Mouse (Mus musculus): ENCODE results near the gene Tmem120b.

The Tmem120b gene

DNA sequence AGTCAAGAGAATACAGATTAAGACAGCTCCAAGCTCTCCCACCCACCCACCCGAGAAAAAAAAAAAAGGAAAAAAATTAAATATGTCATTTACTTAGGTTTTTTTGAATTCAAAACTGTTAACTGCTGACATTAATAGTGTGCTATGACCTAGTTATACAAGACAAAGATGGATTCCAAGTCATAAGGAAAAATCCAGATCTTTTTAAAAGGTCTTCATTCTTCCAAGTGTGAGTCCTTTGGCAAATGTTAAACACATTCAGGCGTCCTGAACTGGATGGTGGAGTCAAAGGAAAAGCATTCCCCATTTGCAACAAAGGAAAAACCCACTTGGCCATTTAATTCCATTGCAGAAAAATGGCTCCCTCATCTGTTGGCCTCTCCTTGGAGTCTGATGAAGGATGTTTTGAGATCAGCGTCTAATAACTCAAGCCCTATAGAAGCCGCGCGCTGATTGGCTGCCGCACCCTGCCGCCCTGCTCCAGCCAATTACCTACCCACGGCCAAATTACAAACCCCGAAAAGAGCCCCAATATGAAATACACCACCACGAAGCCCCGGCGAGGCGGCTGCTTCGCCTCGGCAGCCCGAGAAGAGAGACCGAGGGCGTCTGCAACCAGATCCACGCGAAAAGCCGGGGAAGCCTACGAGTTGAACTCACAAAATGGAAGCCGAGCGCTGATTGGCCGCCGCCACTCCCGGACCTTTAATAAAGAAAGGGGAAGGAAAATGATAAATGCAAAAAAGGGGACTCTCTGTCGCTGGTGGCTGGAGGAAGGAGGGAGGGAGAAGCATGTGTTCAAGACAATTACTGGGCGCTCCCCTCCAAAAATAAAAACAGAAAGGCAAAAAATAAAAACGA is 72.7 kb downstream of the Tmem120b start:
- peak; percentile 96 for DNase-seq (ENCODE audit: low read depth)

DNA sequence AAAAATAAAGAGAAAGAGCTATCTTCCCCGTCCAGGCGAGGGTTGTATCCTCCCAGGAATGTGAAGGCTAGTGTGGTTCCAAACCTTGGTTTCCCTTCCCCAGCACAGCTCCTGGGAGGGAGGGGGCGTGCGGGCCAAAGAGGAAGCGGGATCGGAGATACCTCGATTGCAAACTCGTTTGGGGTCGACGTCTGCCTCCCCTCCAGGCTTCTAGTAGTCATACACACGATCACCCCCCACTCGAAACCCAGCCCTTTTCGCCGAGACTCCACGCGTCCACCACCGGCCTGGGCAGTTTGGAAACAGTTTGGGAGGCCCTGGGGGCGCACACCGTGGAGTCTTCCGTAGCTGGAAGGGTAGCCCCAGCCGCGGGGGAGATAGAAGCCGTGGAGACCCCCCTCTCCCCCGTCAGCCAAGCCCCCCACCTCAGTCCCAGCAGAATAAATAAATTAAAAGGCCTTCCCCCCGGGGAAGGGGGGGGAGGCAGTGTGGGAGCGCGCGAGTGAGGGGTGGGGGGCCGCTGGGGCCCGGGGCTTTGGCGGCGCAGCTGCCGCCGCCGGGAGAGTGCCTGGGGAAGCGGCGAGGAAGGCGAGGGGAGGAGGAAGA is 73.4 kb downstream of the Tmem120b start:
- DNase-seq (ENCODE audit: low read depth), result peak; percentile 66

DNA sequence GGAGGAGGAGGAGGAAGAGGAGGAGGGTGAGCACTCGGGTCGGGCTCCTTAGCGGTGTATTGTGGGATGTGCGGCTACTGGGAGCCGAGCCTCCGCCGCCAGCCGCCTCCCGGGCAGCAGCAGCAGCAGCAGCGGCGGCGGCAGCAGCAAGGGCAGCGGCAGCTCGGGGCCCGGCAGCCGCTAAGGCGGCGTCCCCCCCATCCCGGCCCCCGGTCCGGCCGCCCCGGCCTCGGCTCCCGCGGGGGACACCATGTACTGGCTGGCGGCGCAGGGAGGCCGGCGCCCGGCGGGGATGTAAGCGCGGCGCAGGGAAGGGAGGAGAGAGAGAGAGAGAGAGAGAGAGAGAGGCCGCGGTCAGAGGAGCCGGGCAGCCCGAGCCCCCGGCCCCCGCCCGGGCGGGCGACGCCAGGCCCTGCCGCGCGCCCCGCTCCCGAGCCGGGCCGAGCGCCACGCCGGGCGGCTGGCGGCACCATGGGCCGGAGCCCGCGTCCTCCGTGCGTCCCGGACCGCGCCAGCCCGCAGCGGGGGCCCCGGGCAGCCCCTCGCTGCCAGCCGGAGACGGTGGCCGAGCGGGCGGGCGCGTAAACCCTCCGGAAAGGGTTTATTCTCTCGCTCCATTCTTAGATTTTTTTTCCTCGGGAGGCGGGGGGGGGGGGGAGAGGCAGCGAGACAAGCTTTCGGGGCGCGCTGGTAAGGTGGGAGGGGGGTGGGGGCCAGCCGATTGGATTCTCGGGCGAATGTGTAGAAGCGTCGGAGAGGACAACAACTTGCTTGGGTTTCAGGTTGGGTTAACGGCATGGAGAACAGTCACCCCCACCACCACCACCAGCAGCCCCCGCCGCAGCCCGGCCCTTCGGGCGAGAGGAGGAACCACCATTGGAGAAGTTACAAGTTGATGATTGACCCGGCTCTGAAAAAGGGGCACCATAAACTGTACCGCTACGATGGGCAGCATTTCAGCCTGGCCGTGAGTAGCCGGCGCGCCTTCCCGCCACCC is 74.2 kb downstream of the Tmem120b start, which contains the start of gene Setd1b:
Gene Setd1b (plus strand): TSS at position 33 of the 997 bp plus-strand sequence.
- DNase-seq (ENCODE audit: low read depth), result peak; percentile 64

DNA sequence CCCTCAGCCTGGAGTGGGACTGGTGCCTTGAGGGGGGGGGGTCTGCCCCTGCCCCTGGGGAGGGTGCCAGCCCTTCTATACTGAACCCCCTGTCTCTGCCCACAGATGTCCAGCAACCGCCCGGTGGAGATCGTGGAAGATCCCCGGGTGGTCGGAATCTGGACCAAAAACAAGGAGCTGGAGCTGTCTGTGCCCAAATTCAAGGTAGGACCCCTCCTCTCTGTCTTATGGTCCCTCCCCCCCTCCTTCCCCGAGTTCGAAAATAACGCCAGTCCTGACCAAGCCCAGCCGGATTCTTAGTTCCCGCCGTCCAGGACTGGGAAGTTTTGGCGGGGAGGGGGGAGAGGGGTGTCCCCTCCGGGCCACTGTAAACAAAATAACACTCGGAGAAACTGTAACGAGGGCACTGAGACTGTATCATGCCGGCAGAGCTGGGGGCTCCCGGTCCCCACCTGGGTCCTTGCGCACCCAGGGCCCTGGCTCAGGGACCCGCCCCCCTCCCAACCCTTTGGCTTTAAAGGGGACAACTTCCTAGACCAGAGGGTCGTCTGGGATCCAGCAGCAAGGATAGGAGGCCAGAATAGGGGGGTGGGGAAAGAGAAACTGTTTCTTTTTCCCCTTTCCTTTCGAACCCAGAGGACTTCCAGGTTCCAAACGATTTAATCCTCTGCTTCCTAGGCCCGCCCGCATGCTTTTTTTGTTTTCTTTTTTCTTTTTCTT is 75.2 kb downstream of the Tmem120b start:
- peak; percentile 84 for DNase-seq (ENCODE audit: low read depth)

DNA sequence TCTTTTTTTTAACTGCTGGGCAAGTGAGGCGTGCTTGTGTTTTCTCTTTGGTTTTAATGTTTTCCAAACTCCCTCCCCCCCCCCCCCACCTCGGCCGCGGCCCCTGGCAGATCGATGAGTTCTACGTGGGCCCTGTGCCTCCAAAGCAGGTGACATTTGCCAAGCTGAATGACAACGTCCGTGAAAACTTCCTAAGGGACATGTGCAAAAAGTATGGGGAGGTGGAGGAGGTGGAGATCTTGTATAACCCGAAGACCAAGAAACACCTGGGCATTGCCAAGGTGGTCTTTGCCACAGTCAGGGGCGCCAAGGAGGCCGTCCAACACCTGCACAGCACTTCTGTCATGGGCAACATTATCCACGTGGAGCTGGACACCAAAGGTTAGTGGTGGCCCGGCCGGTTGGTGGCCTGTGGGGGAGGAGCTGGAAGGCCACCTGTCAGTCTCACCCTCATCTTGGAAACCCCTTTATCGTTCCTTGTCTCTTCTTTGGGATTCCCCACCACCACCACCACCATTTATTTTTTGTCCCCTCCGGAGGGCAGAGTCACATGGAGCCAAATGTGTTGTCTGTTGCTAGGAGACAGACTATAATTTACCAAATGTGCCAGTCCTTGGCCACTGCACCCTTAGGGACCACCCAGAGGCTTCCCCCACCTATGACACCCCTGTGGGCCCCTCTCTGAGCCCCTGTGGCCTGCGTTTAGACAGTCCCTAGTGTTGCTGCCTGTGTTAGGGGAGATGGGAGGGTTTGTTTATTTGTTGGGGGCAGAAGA is 75.9 kb downstream of the Tmem120b start:
- no peak for DNase-seq (ENCODE audit: low read depth)

DNA sequence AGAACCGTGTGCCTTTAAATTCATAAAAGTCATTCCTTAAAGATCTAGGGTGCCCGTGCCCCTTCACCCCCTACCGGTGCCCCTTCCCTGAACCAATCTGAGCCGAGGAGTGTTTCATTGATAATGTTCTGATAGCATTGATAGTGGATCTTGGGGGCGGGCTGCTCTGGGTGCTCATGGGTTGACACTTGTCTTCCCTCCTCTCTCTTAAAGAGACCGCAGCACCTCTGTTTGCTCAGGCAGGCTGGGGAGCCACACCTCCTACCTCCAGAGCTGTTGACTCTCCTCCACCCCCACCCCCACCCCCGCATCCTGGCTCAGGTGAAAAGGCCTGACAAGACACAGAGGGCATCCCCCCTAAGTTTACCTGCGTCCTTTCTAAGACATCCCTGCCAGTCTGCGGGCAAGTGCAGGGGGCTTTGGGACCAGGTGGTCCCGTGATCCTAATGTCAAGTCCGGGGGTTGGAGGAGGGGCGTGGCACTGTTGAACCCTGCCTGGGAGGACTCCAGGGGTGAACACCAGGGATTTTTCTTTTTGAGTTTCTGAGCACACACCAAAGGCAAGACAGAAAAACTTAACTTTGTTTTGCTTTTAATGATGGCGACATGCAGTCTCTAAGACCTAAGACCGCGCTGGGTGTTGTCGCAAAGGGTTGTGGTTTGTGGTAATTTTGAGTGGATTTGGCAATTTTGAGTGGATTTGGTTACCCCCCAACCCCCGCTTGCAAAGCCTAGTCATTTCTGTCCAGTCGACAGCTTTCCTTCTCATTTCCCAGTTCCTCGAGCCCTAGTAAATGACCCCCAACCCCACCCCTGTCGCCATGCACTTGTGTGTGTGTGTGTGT is 76.8 kb downstream of the Tmem120b start:
- no peak for DNase-seq (ENCODE audit: low read depth)

DNA sequence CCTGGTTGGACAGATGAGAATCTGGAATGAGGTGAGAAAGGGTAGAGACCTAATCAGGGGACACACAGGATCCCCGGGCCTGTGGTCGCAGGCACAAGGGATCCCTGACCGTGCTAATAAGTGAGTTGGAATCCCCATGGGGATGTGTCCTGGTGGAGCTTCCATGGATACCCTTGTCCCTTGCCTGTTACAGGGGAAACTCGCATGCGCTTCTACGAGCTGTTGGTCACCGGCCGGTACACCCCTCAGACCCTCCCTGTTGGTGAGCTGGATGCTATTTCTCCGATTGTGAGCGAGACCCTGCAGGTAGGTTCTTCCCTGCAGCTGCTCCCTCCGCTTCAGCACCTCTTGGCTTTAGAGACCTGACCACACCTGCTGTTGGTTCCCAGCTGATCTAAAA is 78.1 kb downstream of the Tmem120b start:
- no peak for DNase-seq (ENCODE audit: low read depth)

DNA sequence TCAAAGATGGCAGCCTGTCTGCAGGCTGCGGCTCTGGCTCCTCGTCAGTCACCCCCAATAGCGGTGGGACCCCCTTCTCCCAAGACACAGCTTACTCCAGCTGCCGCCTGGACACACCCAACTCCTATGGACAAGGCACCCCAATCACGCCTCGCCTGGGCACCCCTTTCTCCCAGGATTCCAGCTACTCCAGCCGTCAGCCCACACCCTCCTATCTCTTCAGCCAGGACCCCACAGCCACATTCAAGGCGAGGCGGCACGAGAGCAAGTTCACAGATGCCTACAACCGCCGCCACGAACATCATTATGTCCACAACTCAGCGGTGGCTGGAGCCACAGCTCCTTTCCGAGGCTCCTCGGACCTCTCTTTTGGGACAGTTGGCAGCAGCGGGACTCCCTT is 79.4 kb downstream of the Tmem120b start:
- no peak for DNase-seq (ENCODE audit: low read depth)

DNA sequence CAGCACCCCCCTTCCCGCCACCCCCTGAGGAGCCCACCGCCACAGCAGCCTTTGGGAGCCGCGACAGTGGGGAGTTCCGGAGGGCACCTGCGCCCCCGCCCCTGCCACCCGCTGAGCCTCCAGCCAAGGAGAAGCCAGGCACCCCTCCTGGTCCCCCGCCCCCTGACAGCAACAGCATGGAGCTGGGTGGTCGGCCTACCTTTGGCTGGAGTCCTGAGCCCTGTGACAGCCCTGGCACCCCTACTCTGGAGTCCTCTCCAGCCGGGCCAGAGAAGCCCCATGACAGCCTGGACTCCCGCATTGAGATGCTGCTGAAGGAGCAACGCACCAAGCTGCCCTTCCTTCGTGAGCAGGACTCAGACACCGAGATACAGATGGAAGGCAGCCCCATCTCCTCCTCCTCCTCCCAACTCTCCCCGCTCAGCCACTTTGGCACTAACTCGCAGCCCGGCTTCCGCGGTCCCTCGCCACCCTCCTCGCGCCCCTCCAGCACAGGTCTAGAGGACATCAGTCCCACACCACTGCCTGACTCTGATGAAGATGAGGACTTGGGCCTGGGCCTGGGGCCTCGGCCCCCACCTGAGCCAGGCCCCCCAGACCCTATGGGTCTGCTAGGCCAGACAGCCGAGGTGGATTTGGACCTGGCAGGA is 80.0 kb downstream of the Tmem120b start:
- no peak for DNase-seq (ENCODE audit: low read depth)

DNA sequence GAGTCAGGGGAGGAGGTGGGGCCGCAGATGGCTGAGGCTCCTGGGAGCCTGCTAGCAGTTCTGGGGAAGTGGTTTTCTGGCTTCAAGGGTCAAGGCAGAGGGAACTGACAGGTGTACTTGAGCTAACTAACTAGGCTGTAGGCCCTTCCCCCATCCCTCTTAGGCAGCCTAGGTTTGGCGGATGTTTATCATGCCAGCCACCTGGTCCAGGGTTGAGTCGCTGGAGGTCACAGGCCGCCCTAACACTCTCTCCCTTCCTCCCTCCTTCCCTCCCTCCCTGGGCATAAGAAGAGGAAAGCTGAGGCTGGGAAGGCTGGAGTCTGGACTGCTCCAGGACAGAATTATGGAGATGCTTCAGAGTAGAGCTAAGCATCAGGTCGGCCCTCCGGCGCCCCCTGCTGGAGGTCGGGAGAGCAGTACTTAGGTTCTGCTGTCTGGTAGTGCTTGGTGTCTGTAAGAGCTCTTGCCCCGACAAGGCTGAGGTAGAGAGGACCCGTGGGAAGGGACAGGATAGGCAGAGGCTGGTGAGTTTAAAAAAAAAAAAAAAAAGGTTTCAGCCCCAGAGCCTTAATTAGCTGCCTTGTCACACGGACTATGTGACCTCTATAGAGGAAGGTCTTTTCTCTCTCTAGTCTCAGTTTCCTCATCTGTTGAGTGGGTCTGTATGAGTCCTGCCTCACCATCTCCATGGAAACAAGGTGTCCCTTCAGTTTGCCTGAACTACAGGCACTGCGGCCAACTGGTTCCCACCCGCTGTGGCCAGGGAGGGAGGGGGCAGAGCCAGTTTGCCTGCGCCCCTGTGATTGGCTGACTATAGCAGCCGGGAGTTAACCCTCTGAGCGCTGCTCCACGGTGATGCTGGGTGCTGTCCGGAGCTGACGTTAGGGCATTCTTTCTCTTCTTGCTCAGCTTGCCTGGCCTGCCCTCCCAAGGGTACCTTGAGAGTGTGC is 81.5 kb downstream of the Tmem120b start:
- peak; percentile 95 for DNase-seq (ENCODE audit: low read depth)

DNA sequence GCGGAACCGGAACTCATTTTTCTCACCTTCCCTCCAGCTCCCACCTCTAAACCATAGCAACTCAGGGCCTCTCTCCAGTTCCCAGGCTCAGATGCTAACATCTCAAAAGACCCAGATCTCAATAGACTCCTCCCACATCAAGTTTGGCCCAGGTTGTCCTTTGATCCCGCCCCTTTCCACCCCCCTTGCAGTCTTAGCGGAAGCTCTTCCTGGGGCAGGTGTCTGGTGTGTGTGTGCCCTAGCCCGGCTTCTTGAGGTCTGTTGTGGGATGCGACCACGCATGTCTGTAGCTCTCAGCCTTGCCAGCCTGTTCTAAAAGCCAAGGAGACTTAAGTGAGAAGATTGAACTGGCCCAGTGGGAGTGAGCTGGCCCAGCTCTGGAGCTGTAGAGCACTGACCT is 82.4 kb downstream of the Tmem120b start:
- DNase-seq (ENCODE audit: low read depth), result no peak

DNA sequence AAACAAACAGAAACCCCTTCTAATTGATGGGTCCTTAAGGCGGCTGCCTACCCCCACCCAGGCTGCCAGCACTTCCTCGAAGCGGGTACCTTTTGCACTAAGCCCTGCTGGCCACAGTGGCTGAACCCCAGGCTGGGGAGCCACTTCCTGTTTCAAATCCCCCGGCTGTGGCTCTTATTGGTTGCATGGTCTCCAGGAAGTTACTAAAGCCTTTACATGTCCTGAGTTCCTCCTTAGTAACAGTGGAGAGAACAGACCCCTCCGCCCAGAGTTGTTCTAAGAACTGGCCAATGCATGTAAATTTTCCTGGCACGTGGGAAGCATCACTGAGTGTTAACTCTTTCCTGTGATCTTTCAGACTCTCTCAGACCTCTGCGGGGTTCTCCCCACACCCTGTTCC is 82.9 kb downstream of the Tmem120b start:
- no peak for DNase-seq (ENCODE audit: low read depth)

DNA sequence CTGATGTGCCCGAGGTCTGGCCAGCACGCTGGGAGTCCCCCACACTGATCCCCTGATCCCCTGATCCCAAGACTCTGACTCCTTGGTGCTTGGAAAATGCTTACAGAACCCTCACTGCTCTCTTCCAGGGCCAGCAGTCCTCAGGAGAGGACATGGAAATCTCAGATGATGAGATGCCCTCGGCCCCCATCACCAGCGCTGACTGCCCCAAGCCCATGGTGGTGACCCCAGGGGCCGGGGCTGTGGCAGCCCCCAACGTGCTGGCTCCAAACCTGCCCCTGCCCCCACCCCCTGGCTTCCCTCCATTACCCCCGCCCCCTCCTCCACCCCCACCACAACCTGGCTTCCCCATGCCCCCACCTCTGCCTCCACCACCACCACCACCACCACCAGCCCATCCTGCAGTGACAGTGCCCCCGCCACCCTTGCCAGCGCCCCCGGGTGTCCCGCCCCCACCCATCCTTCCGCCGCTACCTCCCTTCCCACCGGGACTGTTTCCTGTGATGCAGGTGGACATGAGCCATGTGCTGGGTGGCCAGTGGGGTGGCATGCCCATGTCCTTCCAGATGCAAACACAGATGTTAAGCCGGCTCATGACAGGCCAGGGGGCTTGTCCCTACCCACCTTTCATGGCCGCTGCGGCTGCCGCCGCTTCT is 83.6 kb downstream of the Tmem120b start:
- DNase-seq (ENCODE audit: low read depth), result no peak

DNA sequence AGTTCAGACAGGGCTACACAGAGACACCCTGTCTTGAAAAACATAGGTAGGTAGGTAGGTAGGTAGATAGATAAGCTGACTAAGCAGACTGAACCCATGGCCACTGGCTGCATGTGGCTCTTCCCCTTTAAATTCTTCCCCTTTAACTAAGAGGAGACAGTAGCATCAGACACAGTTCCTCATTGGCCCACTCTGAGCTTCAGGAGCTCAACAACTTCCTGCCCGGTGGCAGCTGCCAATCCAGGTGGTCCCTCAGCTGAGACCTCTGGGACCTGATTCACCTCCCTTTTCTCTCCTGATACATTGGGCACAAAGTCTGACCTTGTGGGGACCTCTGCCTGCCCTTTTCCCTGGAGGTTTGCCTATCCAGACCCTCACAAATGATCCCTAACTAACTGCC is 84.7 kb downstream of the Tmem120b start:
- DNase-seq (ENCODE audit: low read depth), result no peak

DNA sequence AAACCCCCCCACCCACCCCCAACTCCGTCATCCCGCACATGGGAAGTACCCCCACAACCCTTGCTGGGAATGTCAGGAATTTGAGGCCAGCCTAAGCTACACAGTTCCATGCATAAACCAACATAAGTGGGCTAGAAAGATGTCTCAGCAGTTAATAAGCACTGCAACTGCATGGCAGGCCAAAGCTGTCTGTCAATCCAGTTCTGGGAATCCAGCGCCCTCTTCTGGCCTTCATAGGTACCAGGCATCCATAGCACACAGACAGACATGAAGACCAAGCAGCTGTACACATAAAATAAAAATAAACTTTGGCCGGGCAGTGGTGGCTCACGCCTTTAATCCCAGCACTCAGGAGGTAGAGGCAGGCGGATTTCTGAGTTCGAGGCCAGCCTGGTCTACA is 87.2 kb downstream of the Tmem120b start:
- peak; percentile 89 for DNase-seq (ENCODE audit: low read depth)

DNA sequence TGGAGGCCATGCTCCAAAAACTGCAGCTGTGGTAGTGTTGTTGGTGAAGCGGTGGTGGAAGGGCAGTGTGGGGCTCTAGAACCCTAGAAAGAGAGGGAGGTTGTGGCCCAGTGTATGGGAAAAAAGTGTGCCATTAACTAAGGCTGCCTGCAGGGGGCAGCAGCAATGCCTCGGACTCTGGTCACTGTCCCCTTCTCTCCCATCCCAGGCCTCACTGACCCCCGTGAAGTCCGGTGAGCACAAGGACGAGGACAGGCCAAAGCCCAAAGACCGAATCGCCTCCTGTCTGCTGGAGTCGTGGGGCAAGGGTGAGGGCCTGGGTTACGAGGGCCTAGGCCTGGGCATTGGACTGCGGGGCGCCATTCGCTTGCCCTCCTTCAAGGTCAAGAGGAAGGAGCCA is 88.5 kb downstream of the Tmem120b start:
- peak; percentile 39 for DNase-seq (ENCODE audit: low read depth)

DNA sequence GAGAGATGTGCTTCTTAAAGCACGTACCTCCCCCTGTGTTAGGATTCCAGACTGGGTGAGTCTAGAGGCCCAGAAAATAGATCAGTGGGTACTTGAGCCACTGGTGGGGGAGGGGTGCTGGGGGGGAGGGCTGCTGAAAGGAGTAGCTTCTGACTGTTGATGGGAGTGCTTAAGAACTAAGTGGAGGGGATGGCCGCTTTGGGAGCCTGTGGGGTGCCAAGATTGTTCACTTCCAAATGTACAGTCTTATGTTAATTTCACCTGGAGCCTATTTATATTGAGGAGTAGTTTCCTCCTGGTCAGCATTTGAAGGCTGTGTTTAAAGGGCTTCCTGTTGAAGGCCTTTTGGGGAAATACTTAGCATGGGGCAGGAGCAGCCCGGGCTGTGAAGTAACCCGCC is 89.8 kb downstream of the Tmem120b start:
- no peak for DNase-seq (ENCODE audit: low read depth)

DNA sequence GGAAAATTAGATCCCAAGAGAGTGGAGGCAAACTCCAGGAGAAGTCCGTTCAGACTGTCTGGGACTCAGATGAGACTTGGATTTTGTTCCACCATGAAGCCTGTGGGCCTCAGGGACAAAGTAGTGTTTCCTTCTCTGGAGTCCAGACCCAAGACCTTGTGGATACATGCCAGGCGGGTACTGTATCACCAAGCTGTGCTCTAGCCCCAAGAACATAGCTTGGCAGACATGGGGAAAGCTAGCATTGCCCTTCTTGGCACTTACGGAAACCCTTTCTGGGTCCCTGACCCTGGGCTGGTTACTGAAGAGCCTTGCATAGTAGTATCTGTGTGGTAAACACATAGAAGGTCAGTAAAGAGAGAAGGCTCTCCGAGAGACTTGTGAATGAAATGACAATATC is 91.2 kb downstream of the Tmem120b start:
- no peak for DNase-seq (ENCODE audit: low read depth)
